Mouse (Mus musculus) layer of hippocampus, adult 18-20 months (tissue): Measurements from ENCODE around the gene Astn2. TPM values are rescaled to one million over a fixed set of nuclear protein-coding genes. Genes with fewer than 3 reads are reported as not detected.

Experiments
- DNase-seq, 2 experiments: peaks; one replicate each; pipeline ENCODE4 v3.0.0; 2022; ENCODE audit warnings: low spot score in 2 of 2
- long read RNA-seq: library from polyadenylated mRNA; stranded (forward); transcript quantifications from one replicate; pipeline ENCODE4 v2.0.0, GENCODE M21; 2021
- total RNA-seq, 2 experiments: library from RNA; stranded (reverse); gene quantifications; 2 replicates each; pipeline ENCODE4 v1.2.3; 2021

Astn2 gene
- total RNA-seq = 10 to 100 TPM; 23.6 to 24.0 TPM
- long read RNA-seq, partial matches to known transcripts = 1 of 43 reads
- long read RNA-seq, other reads (novel, unspliced or antisense) = 42 of 43 reads

GRCm38 (mm10) chr4:66404201-66404711 is at the start of gene Astn2:
Astn2 (minus strand) TSS chr4:66404611.
- DNase-seq = peak in 1 of 2 experiments; percentile 39

- DNase-seq = peak in 1 of 2 experiments; percentile 11
Observed at GRCm38 (mm10) chr4:66450115-66450514, 45.7 kb upstream of the Astn2 start.

- no peak for DNase-seq
Observed at GRCm38 (mm10) chr4:66431256-66431655, 26.8 kb upstream of the Astn2 start.

- no peak for DNase-seq
Observed at GRCm38 (mm10) chr4:66425804-66426203, 21.4 kb upstream of the Astn2 start.

- DNase-seq = no peak
Observed at GRCm38 (mm10) chr4:66414778-66415177, 10.4 kb upstream of the Astn2 start.

- no peak for DNase-seq
Observed at GRCm38 (mm10) chr4:66405086-66405485, 675 bp upstream of the Astn2 start.

GRCm38 (mm10) chr4:66403708-66404200 is 657 bp downstream of the Astn2 start:
- peak in 1 of 2 experiments; percentile 21 for DNase-seq

GRCm38 (mm10) chr4:66403116-66403707 is 1.2 kb downstream of the Astn2 start:
- DNase-seq = no peak

- peak in 1 of 2 experiments; percentile 24 for DNase-seq
Observed at GRCm38 (mm10) chr4:66402611-66403010, 1.8 kb downstream of the Astn2 start.

GRCm38 (mm10) chr4:66401186-66401681 is 3.2 kb downstream of the Astn2 start:
- peak; percentile 21 to 58 for DNase-seq

- no peak for DNase-seq
Observed at GRCm38 (mm10) chr4:66399066-66399465, 5.3 kb downstream of the Astn2 start.

GRCm38 (mm10) chr4:66397216-66397615 is 7.2 kb downstream of the Astn2 start:
- no peak for DNase-seq

GRCm38 (mm10) chr4:66393294-66393693 is 11.1 kb downstream of the Astn2 start:
- peak in 1 of 2 experiments; percentile 44 for DNase-seq

- no peak for DNase-seq
Observed at GRCm38 (mm10) chr4:66390480-66390879, 13.9 kb downstream of the Astn2 start.

- DNase-seq = no peak
Observed at GRCm38 (mm10) chr4:66378586-66378985, 25.8 kb downstream of the Astn2 start.

- DNase-seq = peak in 1 of 2 experiments; percentile 40
Observed at GRCm38 (mm10) chr4:66370557-66371071, 33.8 kb downstream of the Astn2 start.

GRCm38 (mm10) chr4:66365500-66365899 is 38.9 kb downstream of the Astn2 start:
- no peak for DNase-seq

GRCm38 (mm10) chr4:66344632-66345031 is 59.8 kb downstream of the Astn2 start:
- no peak for DNase-seq

GRCm38 (mm10) chr4:66337443-66337842 is 67.0 kb downstream of the Astn2 start:
- no peak for DNase-seq

GRCm38 (mm10) chr4:66330600-66331285 is 73.7 kb downstream of the Astn2 start:
- no peak for DNase-seq

GRCm38 (mm10) chr4:66321051-66321450 is 83.4 kb downstream of the Astn2 start:
- no peak for DNase-seq
